Mouse (Mus musculus) monocyte, adult 2 months (primary cell): ENCODE measurements around the gene Vmn2r28.
"Not testable (repeated sequence)": the region's sequence is repeated elsewhere in the genome, so short reads cannot be mapped to it uniquely, and the experiment has no call there.

Experiments used
- DNase-seq, 2 experiments: peaks; one replicate each; pipeline ENCODE4 v3.0.0; 2022; ENCODE audit warnings: low spot score in 2 of 2, low read depth in 1 of 2

Gene Vmn2r28

GRCm38 (mm10) chr7:5493856-5494255, at the start of gene Vmn2r28:
Vmn2r28 (minus strand) TSS chr7:5493956.
- not testable (repeated sequence) for DNase-seq

- not testable (repeated sequence) for DNase-seq
Observed at GRCm38 (mm10) chr7:5540770-5541436, 47.1 kb upstream of the Vmn2r28 start.

DNA sequence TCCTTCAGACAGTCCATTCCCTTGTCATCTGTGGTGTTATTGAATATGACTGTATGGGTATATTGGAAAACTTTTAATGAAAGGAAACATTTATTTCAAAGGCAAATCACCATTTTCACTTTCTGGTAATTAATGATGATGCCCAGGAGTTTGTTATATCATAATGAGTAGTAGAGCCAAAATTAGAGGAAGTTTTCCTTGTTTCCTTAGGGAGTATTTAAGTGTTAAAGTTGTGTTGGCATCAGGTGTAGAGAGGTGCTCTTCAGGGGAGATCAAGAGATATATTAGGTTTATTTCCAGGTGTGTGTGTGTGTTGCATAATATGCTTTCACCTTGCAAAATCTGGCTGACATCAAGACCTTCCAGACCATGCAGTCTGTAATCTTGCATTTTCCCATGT, 37.1 kb downstream of the Vmn2r28 start, which contains the start of gene Vmn1r59:
Gene Vmn1r59, minus strand, starts transcription at position 101 of the 400 bp plus-strand sequence.
- no peak for DNase-seq

GRCm38 (mm10) chr7:5454011-5454410, 39.7 kb downstream of the Vmn2r28 start:
- DNase-seq: not testable (repeated sequence)

- no peak for DNase-seq
Observed at GRCm38 (mm10) chr7:5448627-5449026, 45.1 kb downstream of the Vmn2r28 start.
